Mouse (Mus musculus) ovary, adult 2 months (tissue): Measurements from ENCODE around the gene Gm6902. TPM values are rescaled to one million over a fixed set of nuclear protein-coding genes. Genes with fewer than 3 reads are reported as not detected.

ENCODE experiments used
- polyA plus RNA-seq: library from polyadenylated mRNA; depleted of rRNA; stranded (reverse); fragments of >200 nt; gene quantifications from 2 replicates; pipeline ENCODE4 v1.2.3, GENCODE M21; 2012; rRNA removed

The Gm6902 gene
- polyA plus RNA-seq = not detected in 2 replicates

DNA sequence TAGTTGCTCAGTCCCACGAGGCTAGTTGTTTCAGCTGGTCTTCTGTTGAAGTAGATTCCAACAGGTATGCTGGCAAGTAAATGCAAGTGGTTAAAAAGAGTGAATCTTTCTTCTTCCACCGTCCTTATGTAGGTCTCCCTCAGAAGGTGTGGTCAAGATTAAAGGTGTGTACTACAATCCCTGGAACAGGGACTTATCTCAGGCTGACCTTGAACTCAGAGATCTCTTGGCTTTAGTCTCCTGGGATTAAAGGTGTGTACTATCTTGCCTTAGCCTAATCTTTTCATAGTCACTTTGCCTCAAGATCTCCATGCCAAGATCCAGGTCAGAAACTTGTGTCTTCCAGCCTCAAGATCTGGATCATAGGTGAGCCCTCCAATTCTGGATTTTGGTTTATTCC, at the start of gene Gm6902:
Gene Gm6902 (minus strand): TSS at position 101 of the 400 bp plus-strand sequence.

GRCm38 (mm10) chr7:23300892-23301291, 22.2 kb upstream of the Gm6902 start, which contains the start of gene Nlrp4e:
Gene Nlrp4e (plus strand): TSS chr7:23301192.

DNA sequence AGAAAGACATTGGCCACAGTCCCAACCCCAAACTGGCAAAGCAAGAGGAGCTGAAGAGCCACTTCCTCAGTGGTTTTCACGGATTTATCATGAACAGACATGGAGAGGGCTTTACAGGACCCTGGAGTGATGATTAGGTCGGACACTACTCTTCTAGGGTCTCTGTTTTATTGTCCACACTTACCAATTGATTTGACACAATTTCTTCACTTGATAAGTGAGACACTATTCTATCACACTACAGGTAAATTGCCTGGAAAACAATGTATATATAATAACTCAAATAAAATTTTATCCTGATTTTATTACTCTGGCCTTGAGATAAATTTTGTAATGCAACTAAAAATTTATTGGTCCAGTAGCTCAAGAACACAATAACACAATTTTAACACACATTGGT, 27.1 kb downstream of the Gm6902 start, which contains the start of gene Vmn1r166:
Gene Vmn1r166 (minus strand): TSS at position 101 of the 400 bp plus-strand sequence.

Other genes starting within 250 kb of the Gm6902 start
- gene Vmn1r163, start 223.4 kb downstream of the Gm6902 start, polyA plus RNA-seq = not detected in 2 replicates
- not detected in 2 replicates for gene Gm8720, start 211.4 kb downstream of the Gm6902 start, polyA plus RNA-seq
- not detected in 2 replicates for gene Gm10662, start 134.4 kb downstream of the Gm6902 start, polyA plus RNA-seq
- gene Vmn1r165, start 61.6 kb downstream of the Gm6902 start, polyA plus RNA-seq = not detected in 2 replicates
- gene Vmn1r166, start 27.2 kb downstream of the Gm6902 start, polyA plus RNA-seq = not detected in 2 replicates
- 0.14 and 0.26 TPM in 2 replicates for gene Nlrp4e, start 22.3 kb upstream of the Gm6902 start, polyA plus RNA-seq
- gene Nlrp5, start 107.0 kb upstream of the Gm6902 start, polyA plus RNA-seq = 10.5 and 14.6 TPM in 2 replicates
- gene Vmn1r167, start 228.3 kb upstream of the Gm6902 start, polyA plus RNA-seq = not detected in 2 replicates